Mouse (Mus musculus) cerebellum, adult 18-20 months (tissue): Measurements from ENCODE around the gene Wbp4.
"Not testable (repeated sequence)": the region's sequence is repeated elsewhere in the genome, so short reads cannot be mapped to it uniquely, and the experiment has no call there.

Experiments used
- DNase-seq, 2 experiments: peaks; one replicate each; pipeline ENCODE4 v3.0.0; 2021

Gene Wbp4

DNA sequence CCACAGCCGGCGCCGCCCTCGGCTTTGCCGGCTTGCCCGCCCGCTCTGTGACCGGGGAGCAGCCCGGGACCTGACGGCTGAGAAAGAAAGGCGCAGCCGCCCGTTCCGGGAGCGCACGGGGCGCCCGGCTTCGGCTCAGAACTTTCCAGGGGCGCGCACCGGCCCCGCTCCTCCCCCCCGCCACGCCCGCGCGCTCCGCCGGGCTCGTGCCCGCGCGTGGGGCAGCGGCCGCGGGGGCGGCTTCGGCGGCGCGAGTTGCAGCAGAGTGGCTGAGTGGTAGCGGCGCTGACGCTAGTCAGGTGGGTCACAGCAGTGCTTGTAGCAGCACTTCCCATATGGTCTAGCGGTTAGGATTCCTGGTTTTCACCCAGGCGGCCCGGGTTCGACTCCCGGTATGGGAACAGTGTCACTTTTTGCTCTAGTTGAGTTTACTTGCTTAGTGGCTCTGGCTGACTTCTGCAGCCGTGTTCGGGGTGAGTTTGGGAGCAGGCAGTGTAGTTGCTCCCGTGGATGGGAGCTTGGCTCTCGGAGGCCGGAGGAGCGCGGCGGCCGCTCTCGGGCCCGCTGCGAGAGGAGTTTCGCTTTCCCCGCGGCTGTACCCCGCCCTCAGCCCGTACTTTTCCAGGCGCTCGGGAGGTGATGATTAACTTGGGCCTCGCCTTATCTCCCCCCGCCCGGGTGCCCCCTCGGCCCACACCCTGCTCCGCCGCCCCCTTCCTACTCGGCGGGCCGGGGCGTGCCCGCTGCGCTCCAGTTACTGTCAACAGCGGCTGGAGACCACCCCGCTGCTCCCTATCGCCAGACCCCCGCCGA lies at the start of gene Wbp4:
Gene Wbp4, minus strand, starts transcription at position 182 of the 813 bp plus-strand sequence.
- peak; percentile 91 to 98 for DNase-seq

- DNase-seq, result no peak
Observed at GRCm38 (mm10) chr14:79530761-79531160, 49.4 kb upstream of the Wbp4 start.

DNA sequence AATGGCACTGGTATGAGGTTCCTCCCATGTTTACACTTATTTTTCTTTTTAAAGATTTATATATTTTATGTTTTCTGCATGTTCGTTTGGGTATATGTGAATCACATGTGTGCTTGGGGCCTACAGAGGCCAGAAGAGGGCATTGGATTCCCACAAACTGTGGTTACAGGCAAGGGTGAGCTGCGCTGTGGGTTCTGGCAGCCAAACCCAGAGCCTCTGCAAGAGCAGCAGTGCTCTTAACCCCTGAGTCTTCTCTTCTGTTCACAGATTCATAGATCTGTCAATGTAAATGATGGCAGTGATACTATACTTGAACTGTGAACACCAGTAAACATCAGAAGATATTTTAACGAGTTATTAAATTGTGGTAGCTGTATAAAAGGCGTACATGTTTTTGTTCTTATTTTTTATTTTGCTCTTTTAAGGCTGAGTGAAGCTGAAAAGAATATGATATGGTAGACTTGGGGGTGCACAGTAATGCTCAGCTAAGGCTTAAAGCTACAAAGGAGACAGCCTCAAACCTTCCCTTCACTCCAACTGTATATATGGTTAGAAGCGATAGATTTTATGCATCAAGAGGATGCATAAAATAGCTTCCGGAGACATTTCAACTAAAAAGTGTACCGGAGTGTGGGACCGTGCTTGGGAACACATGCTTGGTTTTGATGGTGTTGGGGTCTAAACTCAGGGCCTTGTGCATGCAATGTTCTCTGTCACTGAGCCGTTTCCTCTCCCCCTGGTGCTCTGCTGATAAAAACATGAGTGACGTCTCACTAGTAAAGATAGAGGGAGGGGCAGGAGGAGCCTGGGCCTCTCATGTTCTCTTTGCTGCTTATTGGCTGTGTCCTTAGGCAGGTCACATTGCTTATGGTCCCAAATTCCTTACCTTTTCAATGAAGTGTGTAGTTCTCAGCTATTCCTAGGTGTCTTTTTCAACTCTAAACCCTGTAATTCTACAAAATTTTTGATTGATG lies 48.5 kb upstream of the Wbp4 start:
- no peak for DNase-seq

DNA sequence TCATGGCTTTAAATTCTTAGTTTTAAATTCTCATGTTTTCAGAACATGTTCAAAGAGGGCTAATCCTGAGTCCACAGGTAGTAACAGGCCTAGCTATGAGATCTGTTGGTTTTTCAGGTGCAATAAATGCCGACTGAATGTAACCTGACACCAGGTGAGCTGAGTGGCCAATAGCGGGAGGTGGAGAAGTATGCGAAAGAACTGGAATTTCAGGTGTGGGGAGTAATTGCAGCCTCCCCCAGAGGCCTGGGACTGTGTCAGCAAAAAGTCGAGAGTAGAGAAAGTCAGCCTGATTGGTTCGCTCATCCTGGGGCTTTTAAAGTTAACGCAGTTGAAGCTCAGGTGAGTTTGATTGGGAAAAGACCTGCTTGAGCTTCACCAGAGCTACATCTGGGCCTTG lies 46.4 kb upstream of the Wbp4 start:
- DNase-seq, result no peak

GRCm38 (mm10) chr14:79526106-79526505 lies 44.8 kb upstream of the Wbp4 start:
- DNase-seq, result not testable (repeated sequence)

DNA sequence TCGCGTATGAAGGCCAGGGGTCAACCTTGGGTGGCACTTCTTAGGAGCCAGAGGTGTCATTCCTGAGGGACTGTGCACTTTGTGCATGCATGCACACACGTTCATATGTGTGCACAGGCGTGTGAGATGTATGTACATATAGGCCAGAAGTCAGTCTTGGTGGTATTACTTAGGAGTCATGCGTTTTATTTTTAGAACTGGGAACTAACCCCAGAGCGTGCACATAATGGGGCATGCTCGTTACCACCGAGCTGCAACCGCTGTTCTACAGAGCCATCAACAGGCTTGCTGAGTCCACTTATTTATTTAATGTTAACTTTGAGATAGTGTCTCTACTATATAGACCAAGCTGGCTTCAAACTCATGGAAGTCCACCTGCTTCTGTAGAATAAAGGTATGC lies 41.1 kb upstream of the Wbp4 start:
- no peak for DNase-seq

GRCm38 (mm10) chr14:79521471-79522117 lies 40.3 kb upstream of the Wbp4 start:
- no peak for DNase-seq

DNA sequence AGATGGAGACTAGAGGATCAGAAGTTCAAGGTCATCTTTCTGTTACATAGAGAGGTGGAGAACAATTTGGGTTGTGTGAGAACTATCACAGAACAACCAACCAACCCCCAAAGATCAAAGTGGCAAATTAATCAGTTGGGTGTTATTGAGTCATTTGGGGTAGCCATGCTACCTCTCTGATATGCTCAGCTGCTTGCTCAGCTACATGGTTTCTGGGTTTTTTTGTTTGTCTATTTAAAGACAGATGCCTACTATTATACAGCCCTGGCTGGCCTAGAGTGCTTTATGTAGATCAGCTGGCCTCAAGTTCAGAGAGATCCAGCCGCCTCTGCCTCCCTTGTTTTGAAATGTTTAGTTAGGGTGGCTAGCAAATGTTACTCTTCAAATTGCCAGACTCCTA lies 39.7 kb upstream of the Wbp4 start:
- no peak for DNase-seq

- no peak for DNase-seq
Observed at GRCm38 (mm10) chr14:79520612-79521011, 39.3 kb upstream of the Wbp4 start.

GRCm38 (mm10) chr14:79519663-79519975 lies 38.3 kb upstream of the Wbp4 start:
- DNase-seq, result no peak

- no peak for DNase-seq
Observed at GRCm38 (mm10) chr14:79518761-79519662, 37.7 kb upstream of the Wbp4 start.

DNA sequence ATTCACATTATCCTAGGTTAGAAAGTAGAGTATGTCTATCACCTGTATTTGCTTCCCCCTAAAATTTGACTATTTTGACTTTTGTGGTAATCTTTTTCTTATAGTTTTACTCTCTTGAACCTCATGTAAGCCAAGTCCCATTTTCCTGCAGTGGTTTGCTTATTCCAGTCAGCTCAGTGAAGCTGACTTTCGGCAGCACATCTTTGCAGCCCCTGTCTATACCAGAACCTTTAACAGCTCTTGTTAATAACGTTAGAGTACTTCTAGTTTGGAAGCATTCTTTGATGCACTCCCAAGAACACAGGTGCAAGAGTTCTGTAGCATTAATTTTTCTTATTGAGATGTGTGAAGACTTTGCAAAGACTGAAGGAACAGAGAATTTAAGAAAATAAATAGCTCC lies 36.8 kb upstream of the Wbp4 start:
- no peak for DNase-seq

- DNase-seq, result no peak
Observed at GRCm38 (mm10) chr14:79517185-79517740, 35.9 kb upstream of the Wbp4 start.

DNA sequence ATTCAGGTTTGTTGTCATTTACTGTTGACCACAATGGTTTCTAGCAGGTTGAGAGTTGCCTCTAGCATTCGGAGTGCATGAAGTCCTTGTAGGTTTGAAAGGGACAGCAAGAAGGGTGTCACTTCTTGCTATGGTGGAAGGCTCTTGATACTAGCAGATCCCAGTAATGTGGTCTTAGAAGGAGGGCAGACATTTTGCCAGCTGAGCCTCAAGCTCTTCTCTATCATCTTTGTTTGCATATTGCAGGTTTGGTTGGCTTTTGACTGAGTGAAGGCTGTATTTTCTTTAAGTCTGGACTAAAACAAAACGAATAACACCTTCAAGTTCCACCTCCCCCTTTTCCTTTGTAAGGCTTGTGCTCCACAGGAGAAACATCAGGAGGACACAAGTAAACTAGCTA lies 35.4 kb upstream of the Wbp4 start:
- no peak for DNase-seq

DNA sequence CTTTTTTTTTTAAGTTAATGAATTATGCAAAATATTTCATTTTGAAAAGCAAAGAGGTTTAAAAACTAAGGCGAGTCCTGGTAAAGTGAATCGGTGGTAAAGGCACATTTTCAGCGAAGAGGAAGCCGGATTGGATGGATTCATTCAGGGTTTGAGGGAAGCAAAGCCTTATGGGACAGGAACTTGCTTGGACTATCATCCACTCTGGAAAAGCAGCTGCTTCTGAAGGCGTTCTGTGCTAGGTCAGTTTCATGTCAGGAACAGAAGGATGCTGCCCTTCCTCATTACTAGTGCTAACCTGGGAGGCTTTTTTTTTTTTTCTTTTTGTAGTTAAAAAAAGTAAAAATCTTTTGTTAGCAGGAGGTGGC lies 34.9 kb upstream of the Wbp4 start:
- DNase-seq, result no peak

- DNase-seq, result no peak
Observed at GRCm38 (mm10) chr14:79515511-79516242, 34.4 kb upstream of the Wbp4 start.

DNA sequence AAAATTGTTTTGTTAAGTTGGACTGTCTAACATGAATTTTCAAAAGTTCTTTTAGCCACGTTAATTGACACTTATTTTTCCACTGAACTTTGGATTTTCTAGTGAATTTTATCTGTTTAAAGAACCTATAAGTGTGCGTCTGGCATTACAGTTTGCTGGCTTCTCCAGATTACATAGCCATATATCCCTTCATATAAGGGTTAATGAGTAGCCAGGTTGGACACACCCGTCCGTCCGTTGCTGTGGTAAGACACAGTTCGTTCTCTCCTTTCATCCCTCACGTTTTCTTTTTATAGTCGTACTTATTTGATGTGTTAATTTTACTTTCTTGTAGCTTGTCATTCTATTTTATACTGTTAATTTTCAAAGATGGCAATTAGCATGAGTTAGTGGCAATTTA lies 33.8 kb upstream of the Wbp4 start:
- DNase-seq, result no peak

GRCm38 (mm10) chr14:79513951-79514350 lies 32.6 kb upstream of the Wbp4 start:
- DNase-seq, result no peak

- DNase-seq, result no peak
Observed at GRCm38 (mm10) chr14:79511521-79511920, 30.2 kb upstream of the Wbp4 start.

DNA sequence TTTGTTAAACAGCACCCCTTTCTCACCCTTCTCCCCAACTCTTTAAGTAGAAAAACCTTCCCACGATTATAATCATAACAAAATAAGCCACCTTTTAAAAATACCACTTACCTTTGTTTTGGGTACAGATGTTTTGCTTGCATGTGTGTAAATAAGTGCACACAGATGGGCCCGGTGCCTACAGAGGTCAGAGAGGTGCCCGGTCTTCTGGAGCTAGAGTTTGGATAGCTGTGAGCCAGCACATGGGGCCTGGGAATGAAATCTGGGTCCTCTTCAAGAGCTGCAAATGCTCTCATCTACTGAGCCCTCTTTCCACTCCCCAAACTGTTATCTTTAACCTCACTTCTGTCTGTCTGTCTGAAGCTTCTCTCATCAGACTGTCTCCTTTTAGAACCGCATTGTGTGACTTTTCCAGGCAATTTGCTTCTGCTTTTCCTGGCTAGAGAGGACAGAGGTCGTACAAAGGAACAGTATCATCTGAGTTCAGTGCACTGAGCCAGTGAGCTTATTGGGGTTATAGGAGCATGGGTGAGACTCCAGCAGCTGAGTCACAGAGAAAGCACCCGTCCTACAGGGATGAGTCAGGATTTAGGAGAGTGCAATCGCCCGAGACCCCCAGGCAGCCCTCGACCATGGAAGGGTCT lies 27.5 kb upstream of the Wbp4 start:
- DNase-seq, result no peak

DNA sequence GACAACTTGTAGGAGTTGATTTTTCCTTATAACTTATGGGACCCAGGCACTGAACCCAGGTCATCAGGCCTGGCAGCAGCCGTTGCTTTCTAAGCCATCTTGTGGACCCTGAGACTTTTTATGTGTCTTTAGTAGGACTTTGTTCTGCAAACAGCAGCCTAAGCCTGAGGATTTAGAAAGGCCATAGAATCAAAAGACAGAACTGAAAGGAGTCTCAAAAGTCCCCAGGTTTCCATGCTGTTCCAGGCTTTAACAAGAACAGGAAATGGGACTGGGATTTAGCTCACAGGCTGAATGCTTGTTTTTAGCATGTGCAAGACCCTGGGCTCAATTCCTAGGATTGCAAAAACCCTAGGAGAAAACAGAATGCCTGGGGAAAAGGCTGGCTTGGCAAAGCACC lies 26.5 kb upstream of the Wbp4 start:
- no peak for DNase-seq
